Mouse (Mus musculus): Measurements from ENCODE around the gene Pigm. TPM values are rescaled to one million over a fixed set of nuclear protein-coding genes. Genes with fewer than 3 reads are reported as not detected.
A peak's percentile ranks its signal among the peaks of the same experiment; 100 is the strongest.

Gene Pigm
- total RNA-seq, 2 experiments from 2014 or later: 3.8 to 3.9 TPM

GRCm38 (mm10) chr1:172427841-172428240 lies 51.5 kb downstream of the Pigm start:
- intact Hi-C loops (cut with DNase I): no loop called here
- no peak for TF ChIP-seq CTCF (IDR thresholded peaks at IDR 0.05)
- DNase-seq: no peak
- H3K27ac ChIP-seq: no peak overlapping the region
- H3K4me3 ChIP-seq: no peak overlapping the region

DNA sequence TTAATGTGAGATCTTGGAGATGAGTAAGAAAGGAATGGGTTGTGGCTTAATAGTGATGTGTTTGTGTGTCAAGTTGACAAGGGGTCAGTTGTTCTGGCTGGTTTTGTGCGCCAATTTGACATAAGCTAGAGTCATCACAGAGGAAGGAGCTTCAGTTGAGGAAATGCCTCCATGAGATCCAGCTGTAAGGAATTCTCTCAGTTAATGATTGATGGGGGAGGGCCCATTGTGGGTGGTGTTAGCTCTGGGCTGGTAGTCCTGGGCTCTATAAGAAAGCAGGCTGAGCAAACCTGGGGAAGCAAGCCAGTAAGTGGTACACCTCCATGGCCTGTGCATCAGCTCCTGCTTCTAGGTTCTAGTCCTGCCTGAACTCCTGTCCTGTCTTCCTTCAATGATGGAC lies 52.3 kb downstream of the Pigm start:
- Histone ChIP-seq H3K4me3 (no peak overlapping the region), H3K27ac (no peak overlapping the region)
- no peak for DNase-seq
- no peak for TF ChIP-seq CTCF (IDR thresholded peaks at IDR 0.05)
- intact Hi-C loops (cut with DNase I): no loop called here

DNA sequence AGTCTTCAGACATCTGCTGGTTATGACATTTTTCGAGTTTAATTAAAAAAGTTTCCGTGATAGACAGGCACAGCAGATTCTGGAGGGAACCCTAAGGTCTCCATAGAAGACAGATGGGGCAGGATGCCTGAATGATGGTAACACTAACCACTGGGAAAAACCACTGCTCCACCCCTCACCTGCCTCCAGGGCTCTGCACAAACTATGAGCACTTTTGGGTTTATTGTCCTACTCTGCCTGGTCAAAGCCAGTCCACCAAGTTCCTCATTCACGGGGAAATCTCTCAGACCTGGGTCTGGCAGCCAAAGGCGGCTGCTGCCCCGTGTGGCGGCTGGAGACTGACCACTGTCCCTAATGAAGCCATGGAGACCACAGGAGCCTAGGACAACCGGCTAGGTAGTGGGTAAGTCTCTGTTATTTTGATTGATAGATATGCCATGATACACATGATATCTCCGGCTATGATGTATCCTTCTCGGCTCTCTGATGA lies 54.4 kb downstream of the Pigm start:
- Histone ChIP-seq H3K27ac (peak overlapping the region; percentile 70; the same call in 1 of the 2 replicates), H3K4me3 (no peak overlapping the region)
- TF ChIP-seq CTCF (IDR thresholded peaks at IDR 0.05): no peak
- intact Hi-C loops (cut with DNase I): no loop called here
- DNase-seq: no peak

- Histone ChIP-seq H3K4me3 (no peak overlapping the region), H3K27ac (peak overlapping the region; percentile 70)
- peak; percentile 68 for DNase-seq
- TF ChIP-seq CTCF (IDR thresholded peaks at IDR 0.05): no peak
- intact Hi-C loops (cut with DNase I): no loop called here
Observed at GRCm38 (mm10) chr1:172431836-172432586, 55.7 kb downstream of the Pigm start.

DNA sequence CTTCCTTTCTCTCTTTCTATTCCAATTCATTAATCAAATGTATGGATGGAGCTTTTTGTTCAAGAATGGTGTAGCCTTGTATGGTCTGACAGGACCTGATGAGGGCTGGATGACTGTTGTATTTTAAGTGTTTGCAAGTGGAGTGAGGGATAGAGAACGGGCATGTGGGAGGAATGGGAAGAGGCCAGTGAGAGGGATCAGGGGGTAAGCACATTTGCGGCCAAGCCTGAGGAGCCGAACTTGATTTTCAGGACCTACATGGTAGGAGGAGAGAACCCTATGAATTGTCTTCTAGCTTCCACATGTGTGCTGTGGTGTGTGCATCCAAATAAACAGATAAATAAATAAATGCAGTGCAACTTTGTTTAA lies 56.2 kb downstream of the Pigm start:
- intact Hi-C loops (cut with DNase I): no loop called here
- Histone ChIP-seq H3K27ac (peak overlapping the region; percentile 70), H3K4me3 (no peak overlapping the region)
- no peak for DNase-seq
- no peak for TF ChIP-seq CTCF (IDR thresholded peaks at IDR 0.05)

DNA sequence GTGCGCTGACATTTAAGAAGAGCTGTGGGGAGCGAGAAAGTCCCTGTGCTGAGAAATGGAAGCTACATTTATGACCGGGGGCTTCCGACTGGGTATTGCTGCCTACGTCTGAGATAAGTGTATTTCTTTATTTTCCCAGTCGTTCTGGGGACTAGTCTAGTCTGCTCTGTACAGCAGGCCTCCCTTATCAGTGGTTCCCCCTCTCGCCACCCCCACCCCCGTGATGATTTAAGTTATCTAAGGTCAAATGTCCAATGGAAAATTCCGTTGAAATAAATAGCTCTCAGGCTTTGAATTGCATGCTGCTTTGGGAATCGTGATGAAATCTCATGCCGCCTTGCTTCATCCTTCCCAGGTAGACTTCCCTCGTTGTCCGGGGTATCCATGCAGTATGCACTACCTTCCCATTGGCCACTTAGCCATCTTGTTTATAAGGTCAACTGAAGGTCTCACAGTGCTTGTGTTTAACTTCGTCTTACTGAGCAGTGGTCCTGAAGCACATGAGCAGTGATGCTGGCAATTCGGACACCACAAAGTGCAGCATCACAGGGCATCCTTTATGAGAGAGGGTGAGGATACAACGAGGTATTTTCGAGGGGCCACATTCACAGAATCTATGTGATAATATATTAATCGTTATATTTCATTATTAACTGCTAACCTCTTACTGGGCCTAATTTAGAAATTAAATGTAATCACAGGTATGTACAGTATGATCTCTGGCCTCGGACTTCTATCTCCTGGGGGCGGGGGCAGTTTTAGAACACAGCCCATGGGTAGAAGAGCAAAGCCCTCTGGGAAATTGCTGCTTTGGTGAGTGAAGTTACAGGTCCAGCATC lies 56.9 kb downstream of the Pigm start:
- no peak for TF ChIP-seq CTCF (IDR thresholded peaks at IDR 0.05)
- Histone ChIP-seq H3K27ac (peak overlapping the region; percentile 70; the same call in 1 of the 2 replicates), H3K4me3 (no peak overlapping the region)
- intact Hi-C loops (cut with DNase I): no loop called here
- no peak for DNase-seq

Other genes with a start within 250 kb of the Pigm start
- gene Pex19, start 249.8 kb upstream of the Pigm start, total RNA-seq (2021): 10 to 100 TPM; 62.9 to 80.8 TPM
- 100 to 1,000 TPM; 158 to 193 TPM for gene Dcaf8, start 228.5 kb upstream of the Pigm start, total RNA-seq (2021)
- 10 to 100 TPM; 19.5 to 35.2 TPM for gene Pea15a, start 169.7 kb upstream of the Pigm start, total RNA-seq (2021)
- gene Casq1, start 156.7 kb upstream of the Pigm start, total RNA-seq (2021): 1,000 to 10,000 TPM; 2,819 to 3,581 TPM
- gene Atp1a4, start 118.1 kb upstream of the Pigm start, total RNA-seq (2021): under 1 TPM; 0.20 to 0.43 TPM
- gene Igsf8, start 114.9 kb upstream of the Pigm start, total RNA-seq (2021): 1 to 10 TPM; 7.4 to 8.3 TPM
- gene Atp1a2, start 78.5 kb upstream of the Pigm start, total RNA-seq (2021): 1,000 to 10,000 TPM in 1 of 2 experiments, 100 to 1,000 TPM in 1; 838 to 1,060 TPM
- not detected for gene Kcnj9, start 47.2 kb upstream of the Pigm start, total RNA-seq (2021)
- gene Kcnj10, start 35.3 kb upstream of the Pigm start, total RNA-seq (2021): under 1 TPM in 1 of 2 experiments, not detected in 1; 0.06 TPM
- gene Slamf9, start 98.8 kb downstream of the Pigm start, total RNA-seq (2021): under 1 TPM in 1 of 2 experiments, not detected in 1; 0.22 TPM
- under 1 TPM in 1 of 2 experiments, not detected in 1; 0.67 TPM for gene Igsf9, start 105.2 kb downstream of the Pigm start, total RNA-seq (2021)
- gene Tagln2, start 123.5 kb downstream of the Pigm start, total RNA-seq (2021): 10 to 100 TPM; 16.4 to 23.4 TPM
- not detected for gene Cfap45, start 144.3 kb downstream of the Pigm start, total RNA-seq (2021)
- gene Vsig8, start 179.4 kb downstream of the Pigm start, total RNA-seq (2021): not detected
- under 1 TPM in 1 of 2 experiments, not detected in 1; 0.14 TPM for gene Slamf8, start 214.0 kb downstream of the Pigm start, total RNA-seq (2021)
- not detected for gene Fcrl6, start 226.0 kb downstream of the Pigm start, total RNA-seq (2021)